Mouse (Mus musculus) olfactory bulb, adult 2 months (tissue): ENCODE measurements at regions not wholly inside any gene's neighbourhood (a gene's known extent, or its start where the extent isn't known, plus 50 kb on each side); places are given as distances from the start of the nearest gene placed in this dataset.

Experiments
- H3K27ac ChIP-seq: fragments of 200-500 bp; 2 replicates; pipeline ENCODE4 v1.5.1; 2012; ENCODE audit warnings: low read depth, low read length; ENCODE audit not compliant: insufficient read depth
- H3K4me1 ChIP-seq: fragments of 200-500 bp; 2 replicates; pipeline ENCODE4 v1.6.1; 2012; ENCODE audit warnings: low read length; ENCODE audit not compliant: control insufficient read depth, insufficient read depth
- H3K4me3 ChIP-seq: fragments of 200-500 bp; 2 replicates; pipeline ENCODE4 v1.5.1; 2012; ENCODE audit warnings: mild to moderate bottlenecking, low read depth, low read length, moderate library complexity; ENCODE audit not compliant: insufficient read depth
- CTCF ChIP-seq: fragments of 200-500 bp; IDR thresholded peaks from 2 replicates; pipeline ENCODE4 v1.5.1; 2012; ENCODE audit warnings: low read depth, mild to moderate bottlenecking, low read length, moderate library complexity; ENCODE audit not compliant: insufficient read depth
- POLR2A ChIP-seq: fragments of 200-500 bp; IDR thresholded peaks from 2 replicates; pipeline ENCODE4 v1.6.1; 2012; ENCODE audit warnings: mild to moderate bottlenecking, low read depth, low read length, moderate library complexity; ENCODE audit not compliant: insufficient read depth
- WGBS: fragments of 180-500 bp; shearing (Covaris S2); methylation state at CpG from one replicate; pipeline ENCODE4 v1.1.7; 2018; 5-methylcytosine and 5-hydroxymethylcytosine counted together

- WGBS, result 93% methylated on average over 9 of the region's 9 CpGs
- Histone ChIP-seq H3K4me3 (no peak overlapping the region), H3K4me1 (no peaks in the 10 kb centered on the region), H3K27ac (no peak overlapping the region)
- TF ChIP-seq POLR2A (no peak), CTCF (no peak)
Observed at GRCm38 (mm10) chr2:128257262-128257661, 131.4 kb downstream of the Bcl2l11 start.

GRCm38 (mm10) chr2:128263880-128264279 lies 138.0 kb downstream of the Bcl2l11 start:
- Histone ChIP-seq H3K4me1 (no peaks in the 10 kb centered on the region), H3K27ac (no peak overlapping the region), H3K4me3 (no peak overlapping the region)
- TF ChIP-seq CTCF (no peak), POLR2A (no peak)
- WGBS, result 95% methylated on average over 3 of the region's 3 CpGs

DNA sequence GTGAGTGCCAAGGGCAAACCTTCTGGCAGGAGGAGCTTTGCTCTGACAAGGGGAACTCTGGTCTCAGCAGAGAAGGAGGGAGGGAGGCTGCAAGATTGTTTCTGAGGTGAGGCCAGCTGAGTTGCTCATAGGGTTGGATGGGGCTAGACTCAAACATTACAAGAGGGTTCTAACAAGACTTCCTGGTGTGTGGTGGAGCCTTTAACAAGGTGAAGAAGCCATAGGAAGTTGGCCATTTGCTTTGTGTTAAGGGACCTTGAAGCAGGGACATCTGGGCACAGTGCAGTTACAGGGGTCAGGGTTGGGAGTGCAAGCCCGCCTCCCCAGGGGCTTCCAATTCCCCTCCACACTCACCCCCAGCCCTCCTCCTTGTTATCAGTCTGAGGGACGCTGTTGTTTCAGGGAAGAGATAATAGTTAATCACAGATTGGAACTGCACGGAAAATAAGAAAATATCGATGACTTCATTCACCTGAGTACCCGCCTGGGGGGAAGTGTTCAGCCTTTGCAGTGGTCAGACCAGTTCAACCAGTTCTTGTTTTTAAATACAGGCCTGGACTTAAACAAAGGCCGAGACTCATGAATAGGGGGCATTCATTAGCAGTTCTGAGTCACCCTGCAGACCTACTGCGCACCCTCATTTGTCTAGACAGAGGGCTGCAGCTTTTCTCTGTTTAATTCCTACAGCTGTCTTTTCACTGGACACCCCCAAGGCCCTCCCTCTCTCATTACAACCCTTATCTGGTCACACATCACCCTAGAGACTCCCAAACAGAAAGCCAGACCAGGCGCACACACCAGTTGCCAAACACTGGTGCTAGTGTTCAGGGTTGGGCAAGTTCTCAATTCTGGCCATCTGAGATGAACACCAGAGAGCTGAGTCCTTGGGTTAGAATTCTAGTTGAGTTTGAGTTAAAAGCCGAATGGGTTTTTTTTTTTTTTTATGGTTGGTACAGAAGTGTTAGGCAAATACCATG lies 139.5 kb downstream of the Bcl2l11 start:
- H3K27ac ChIP-seq, result no peak overlapping the region
- TF ChIP-seq CTCF, result no peak
- TF ChIP-seq POLR2A, result no peak
- H3K4me1 ChIP-seq, result no peaks in the 10 kb centered on the region
- 70% methylated on average over 9 of the region's 9 CpGs for WGBS
- H3K4me3 ChIP-seq, result no peak overlapping the region

- no peaks in the 10 kb centered on the region for H3K4me1 ChIP-seq
- H3K4me3 ChIP-seq, result no peak overlapping the region
- TF ChIP-seq CTCF (no peak), POLR2A (no peak)
- H3K27ac ChIP-seq, result no peak overlapping the region
- 92% methylated on average over 9 of the region's 9 CpGs for WGBS
Observed at GRCm38 (mm10) chr2:128270377-128271129, 144.7 kb downstream of the Bcl2l11 start.

GRCm38 (mm10) chr2:128272789-128273188 lies 147.0 kb downstream of the Bcl2l11 start:
- H3K4me3 ChIP-seq, result no peak overlapping the region
- no peak overlapping the region for H3K27ac ChIP-seq
- H3K4me1 ChIP-seq, result no peaks in the 10 kb centered on the region
- no peak for TF ChIP-seq POLR2A
- no peak for TF ChIP-seq CTCF
- 45% methylated on average over 7 of the region's 7 CpGs for WGBS

DNA sequence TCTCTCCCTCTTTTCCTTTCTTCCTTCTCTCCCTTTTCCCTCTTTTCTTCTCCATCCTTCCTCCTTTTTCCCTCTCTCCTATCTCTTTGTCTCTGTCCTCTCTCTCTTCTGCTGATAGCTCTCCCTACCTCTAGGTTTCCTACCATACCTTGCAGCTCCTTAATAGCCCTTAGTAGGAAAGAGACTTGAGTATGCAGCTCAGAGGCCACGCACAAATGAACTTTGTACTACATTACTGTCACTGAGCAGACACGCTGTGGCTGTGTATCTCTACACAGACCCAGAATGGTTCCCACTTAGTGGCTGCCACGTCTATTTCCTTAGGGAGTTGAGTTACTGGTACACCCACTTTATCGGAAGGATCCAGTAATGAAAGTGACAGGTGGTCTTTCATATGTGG lies 147.5 kb downstream of the Bcl2l11 start:
- peaks cover 2% of the 10 kb centered on the region; the same call in 1 of the 2 replicates for H3K4me1 ChIP-seq
- no peak for TF ChIP-seq CTCF
- no peak for TF ChIP-seq POLR2A
- 84% methylated on average over 4 of the region's 4 CpGs for WGBS
- no peak overlapping the region for H3K4me3 ChIP-seq
- H3K27ac ChIP-seq, result no peak overlapping the region

DNA sequence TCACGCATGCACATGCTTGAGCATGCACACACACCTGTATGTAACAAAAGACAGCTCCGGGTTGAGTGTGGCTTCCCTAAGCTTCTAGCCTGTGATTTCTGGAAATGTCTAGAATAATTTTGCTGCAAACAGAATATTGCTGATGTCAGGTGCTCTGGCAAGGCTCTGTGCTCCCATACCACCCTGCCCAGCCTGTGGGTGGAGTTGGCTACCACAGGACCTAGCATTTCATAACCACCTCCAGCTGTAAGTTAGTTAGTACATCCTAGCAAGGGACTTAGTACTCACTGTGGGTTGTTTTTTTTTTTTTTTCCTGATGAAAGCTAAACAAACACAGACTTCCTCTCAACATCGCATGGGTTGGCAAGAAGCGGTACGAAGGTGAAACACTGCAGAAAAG lies 150.5 kb downstream of the Bcl2l11 start:
- 92% methylated on average over 5 of the region's 5 CpGs for WGBS
- no peak for TF ChIP-seq CTCF
- TF ChIP-seq POLR2A, result no peak
- H3K4me1 ChIP-seq, result peaks cover 2% of the 10 kb centered on the region; the same call in 1 of the 2 replicates

GRCm38 (mm10) chr2:128277387-128278123 lies 151.7 kb downstream of the Bcl2l11 start:
- peaks cover 2% of the 10 kb centered on the region; the same call in 1 of the 2 replicates for H3K4me1 ChIP-seq
- 74% methylated on average over 4 of the region's 4 CpGs for WGBS
- H3K4me3 ChIP-seq, result no peak overlapping the region
- no peak overlapping the region for H3K27ac ChIP-seq
- TF ChIP-seq POLR2A (no peak), CTCF (no peak)

More for the DNA sequence above, 150.5 kb downstream of the Bcl2l11 start:
- Histone ChIP-seq H3K4me3 (no peak overlapping the region), H3K27ac (no peak overlapping the region)
